Mouse (Mus musculus) erythroblast, embryonic 14.5 days (primary cell): ENCODE data around the gene Phgr1.

Experiments used
- GATA1 ChIP-seq: IDR thresholded peaks from 2 replicates; pipeline ENCODE4 v1.6.1; 2012; ENCODE audit warnings: low read length, inconsistent platforms, mixed read lengths
- TAL1 ChIP-seq: IDR thresholded peaks from 3 replicates; pipeline ENCODE4 v1.6.1; 2012; ENCODE audit warnings: low read length, inconsistent platforms, mixed read lengths

DNA sequence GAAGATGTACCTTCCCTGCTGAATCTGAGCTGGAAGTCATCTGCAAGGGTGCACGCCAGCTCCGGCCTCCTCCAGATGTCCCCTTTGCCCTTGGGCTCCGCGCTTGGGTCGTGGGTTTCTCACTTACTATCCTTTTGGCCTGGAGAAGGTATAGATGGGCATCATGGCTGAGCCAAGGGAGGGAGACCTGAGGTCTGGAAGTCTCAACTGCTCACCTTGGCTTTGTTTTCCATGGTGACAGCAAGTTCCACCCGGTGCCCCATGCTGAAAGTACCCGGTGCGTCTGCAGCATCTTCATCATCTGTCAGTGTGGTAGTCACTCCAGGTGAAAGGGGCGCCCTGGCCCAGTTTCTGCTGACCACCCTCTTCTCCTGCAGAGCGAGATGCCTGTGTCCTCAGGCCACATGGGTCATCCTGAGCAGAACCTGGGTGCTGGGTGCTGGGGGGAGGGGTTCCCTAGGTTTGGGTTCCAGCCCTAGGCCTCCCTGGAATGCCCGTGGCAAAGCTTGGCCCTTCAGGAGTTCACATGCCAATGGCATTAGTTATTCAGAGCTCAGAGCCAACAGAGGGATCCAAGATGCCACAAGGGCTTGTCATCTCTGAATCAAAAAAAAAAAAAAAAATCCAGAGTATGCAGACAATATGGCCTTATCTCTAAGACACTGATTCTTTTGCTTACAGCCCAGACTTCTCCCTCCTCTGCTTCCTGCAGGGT, 12.1 kb upstream of the Phgr1 start:
- no peak for TF ChIP-seq TAL1
- no peak for TF ChIP-seq GATA1
